ENCODE assay signal across 30 mouse cellular contexts in genomic region chr17:57172378-57172777, GRCm38 (mm10). TPM values are rescaled to one million over a fixed set of nuclear protein-coding genes. Genes with fewer than 3 reads are reported as not detected.
DNase-seq lines count a peak whose midpoint lies in the region; ATAC-seq and TF ChIP-seq lines count a peak whose summit lies in the region.
"Had no signal": no experiment of that assay in that cellular context is flagged by ENCODE, and none has a peak within 500 bp of the region (broad histone marks: within the 10 kb centered on the region; RNA-seq: fewer than 3 reads in every experiment).

No protein-coding gene starts in this region.

- H3K4me3 ChIP-seq in lung, embryonic 14.5 days (ENCODE audit: low read depth, low read length): no peak overlapping the region
- H3K4me3 ChIP-seq: embryonic facial prominence, embryonic 15.5 days; erythroblast, embryonic 14.5 days; forebrain, embryonic 15.5 days; heart, embryonic 15.5 days; hindbrain, embryonic 12.5 days had no signal

- H3K27me3 ChIP-seq in lung, embryonic 14.5 days (ENCODE audit: insufficient read depth, low read length): no peaks in the 10 kb centered on the region
- H3K27me3 ChIP-seq: embryonic facial prominence, embryonic 15.5 days; forebrain, embryonic 15.5 days; heart, embryonic 15.5 days; hindbrain, embryonic 12.5 days had no signal

- peak; percentile 50 for DNase-seq in lung, embryonic 14.5 days
- DNase-seq in lung, postnatal 14 days: no peak
- DNase-seq in 3T3-L1 (ENCODE audit: low read depth, low spot score) (peak; percentile 63), NIH3T3 (ENCODE audit: low read depth) (peak; percentile 93)
- no peak for DNase-seq in right cerebral cortex, postnatal 4 days
- DNase-seq in urinary bladder, postnatal 4 days (ENCODE audit: low spot score in 2 of 2): no peak
- DNase-seq: adrenal gland, adult 8-10 months; adrenal gland, postnatal 36 days; cerebellum, adult 11 months; cerebellum, adult 8-10 months; cerebellum, postnatal 14 days; embryo, embryonic 11 days had no signal

- no peak overlapping the region for H3K9ac ChIP-seq in lung, embryonic 14.5 days
- H3K9ac ChIP-seq: embryonic facial prominence, embryonic 15.5 days; forebrain, embryonic 15.5 days; heart, embryonic 15.5 days; hindbrain, embryonic 12.5 days had no signal

- ATAC-seq in lung, embryonic 14.5 days (ENCODE audit: insufficient read depth): no peak; the same call in 1 of the 2 replicates
- peak; percentile 22; the same call in 1 of the 2 replicates for ATAC-seq in granulocyte monocyte progenitor cell, adult 5-6 weeks (replicated peaks; ENCODE audit: poor library complexity, severe bottlenecking)
- ATAC-seq: forebrain, embryonic 15.5 days; hindbrain, embryonic 16.5 days; inflammation-experienced regulatory T-cells, adult 6 months; intestine, postnatal 0 days had no signal

- H3K4me1 ChIP-seq in lung, embryonic 14.5 days (ENCODE audit: insufficient read depth): no peaks in the 10 kb centered on the region
- H3K4me1 ChIP-seq: embryonic facial prominence, embryonic 15.5 days; forebrain, embryonic 15.5 days; heart, embryonic 15.5 days; hindbrain, embryonic 12.5 days had no signal

- no peak overlapping the region for H3K27ac ChIP-seq in lung, embryonic 14.5 days (ENCODE audit: low read depth)
- H3K27ac ChIP-seq: embryonic facial prominence, embryonic 15.5 days; forebrain, embryonic 15.5 days; heart, embryonic 15.5 days; hindbrain, embryonic 12.5 days had no signal

- TF ChIP-seq CTCF in lung, embryonic 14.5 days (IDR thresholded peaks at IDR 0.05; ENCODE audit: low read depth): no peak

- H3K36me3 ChIP-seq in lung, embryonic 14.5 days (ENCODE audit: insufficient read depth): no peaks in the 10 kb centered on the region
- H3K36me3 ChIP-seq: embryonic facial prominence, embryonic 15.5 days; forebrain, embryonic 15.5 days; heart, embryonic 15.5 days; hindbrain, embryonic 12.5 days had no signal

- H3K9me3 ChIP-seq in lung, embryonic 14.5 days (ENCODE audit: low read depth, low read length): no peaks in the 10 kb centered on the region
- H3K9me3 ChIP-seq: embryonic facial prominence, embryonic 15.5 days; forebrain, embryonic 15.5 days; heart, embryonic 15.5 days; hindbrain, embryonic 12.5 days had no signal

- H3K4me2 ChIP-seq in lung, embryonic 14.5 days: no peak overlapping the region
- H3K4me2 ChIP-seq: embryonic facial prominence, embryonic 15.5 days; forebrain, embryonic 15.5 days; heart, embryonic 11.5 days; heart, embryonic 15.5 days; hindbrain, embryonic 12.5 days had no signal

- 39% methylated on average over 5 of the region's 5 CpGs for WGBS in lung, embryonic 14.5 days

RNA-seq across cellular contexts. Expression of gene Tnfsf14, which starts 21.6 kb away (rescaled TPM):
- 0.16 and 0.46 TPM in 2 replicates for polyA plus RNA-seq in lung, embryonic 14.5 days (2014; fragmentation: Nextera tagmentation; extraction: Ambion mirVana)
- total RNA-seq in granulocyte monocyte progenitor cell, adult 5-6 weeks (2014; fragmentation: Nextera tagmentation): 6.4 and 7.6 TPM in 2 replicates
- total RNA-seq in granulocyte monocyte progenitor cell, adult 5-6 weeks (2017): 5.2 and 5.8 TPM in 2 replicates
- total RNA-seq: gastrocnemius, adult 8-10 months; heart, postnatal 25 days; MEL had no signal
- polyA plus RNA-seq: C2C12; forebrain, embryonic 15.5 days; heart, embryonic 15.5 days; hindbrain, embryonic 12.5 days; hindbrain, embryonic 16.5 days had no signal

RNA-seq across cellular contexts. Expression of gene Cd70, which starts 22.8 kb away (rescaled TPM):
- not detected in 2 replicates for polyA plus RNA-seq in lung, embryonic 14.5 days (2014; fragmentation: Nextera tagmentation; extraction: Ambion mirVana)
- not detected in 2 replicates for total RNA-seq in granulocyte monocyte progenitor cell, adult 5-6 weeks (2014; fragmentation: Nextera tagmentation)
- not detected in 2 replicates for total RNA-seq in granulocyte monocyte progenitor cell, adult 5-6 weeks (2017)
- total RNA-seq: adrenal gland, adult 8-10 months; adrenal gland, postnatal 36 days; common myeloid progenitor, adult 5-6 weeks; gastrocnemius, adult 8-10 months; heart, postnatal 25 days; MEL had no signal
- polyA plus RNA-seq: C2C12; embryonic facial prominence, embryonic 11.5 days; embryonic facial prominence, embryonic 15.5 days; erythroblast, embryonic 14.5 days; forebrain, embryonic 11.5 days; gonadal fat pad, adult 2 months; heart, embryonic 11.5 days; heart, embryonic 15.5 days; hindbrain, embryonic 12.5 days; intestine, postnatal 0 days had no signal

RNA-seq across cellular contexts. Expression of gene C3, which starts 55.6 kb away (rescaled TPM):
- polyA plus RNA-seq in lung, embryonic 14.5 days (2014; fragmentation: Nextera tagmentation; extraction: Ambion mirVana): 0.64 and 0.67 TPM in 2 replicates
- total RNA-seq in granulocyte monocyte progenitor cell, adult 5-6 weeks (2014; fragmentation: Nextera tagmentation): 59.6 and 67.4 TPM in 2 replicates
- 146 and 183 TPM in 2 replicates for total RNA-seq in granulocyte monocyte progenitor cell, adult 5-6 weeks (2017)
- polyA plus RNA-seq: forebrain, embryonic 11.5 days had no signal

Comparison
In these comparisons a context has a peak if more than half of its experiments do, and no peak if none do; other contexts are left out.
1. DNase-seq: peak in lung, embryonic 14.5 days (single experiment), 3T3-L1 (single experiment) and NIH3T3 (single experiment); none in lung, postnatal 14 days (single experiment), right cerebral cortex, postnatal 4 days (single experiment) and urinary bladder, postnatal 4 days (0 of 2).